Mouse (Mus musculus): ENCODE data around the gene Trpv5. TPM values are rescaled to one million over a fixed set of nuclear protein-coding genes. Genes with fewer than 3 reads are reported as not detected.

Gene Trpv5
- polyA plus RNA-seq, 1 experiment: not detected

- H3K4me3 ChIP-seq (replicated peaks): peak overlapping the region; percentile 60
- H3K27me3 ChIP-seq (ENCODE audit: control insufficient read depth): peaks cover 24% of the 10 kb centered on the region
- no peaks in the 10 kb centered on the region for H3K9me3 ChIP-seq (ENCODE audit: control insufficient read depth, low read length)
- no peaks in the 10 kb centered on the region for H3K36me3 ChIP-seq (ENCODE audit: control insufficient read depth)
- TF ChIP-seq GATA1 (IDR thresholded peaks at IDR 0.05; ENCODE audit: low read length): no peak
- TF ChIP-seq TAL1 (IDR thresholded peaks at IDR 0.05; ENCODE audit: low read length): no peak
- H3K4me1 ChIP-seq (ENCODE audit: control insufficient read depth): peaks cover 13% of the 10 kb centered on the region
These were observed 74.8 kb downstream of the Trpv5 start for GRCm38 (mm10) chr6:41605794-41606104.

- peaks cover 13% of the 10 kb centered on the region for H3K4me1 ChIP-seq (ENCODE audit: control insufficient read depth)
- H3K4me3 ChIP-seq (replicated peaks): peak within 1 kb of the TSS; percentile 60
- H3K27me3 ChIP-seq (ENCODE audit: control insufficient read depth): peaks cover 24% of the 10 kb centered on the region
- no peaks in the 10 kb centered on the region for H3K9me3 ChIP-seq (ENCODE audit: control insufficient read depth, low read length)
- H3K36me3 ChIP-seq (ENCODE audit: control insufficient read depth): no peaks in the 10 kb centered on the region
- TF ChIP-seq GATA1 (IDR thresholded peaks at IDR 0.05; ENCODE audit: low read length) (no peak), TAL1 (IDR thresholded peaks at IDR 0.05; ENCODE audit: low read length) (no peak)
These were observed 75.3 kb downstream of the Trpv5 start, which contains the start of gene Ephb6 for GRCm38 (mm10) chr6:41605061-41605793. Gene Ephb6, plus strand, starts transcription at chr6:41605482.

GRCm38 (mm10) chr6:41604401-41605050 is 76.0 kb downstream of the Trpv5 start:
- TF ChIP-seq TAL1 (IDR thresholded peaks at IDR 0.05; ENCODE audit: low read length) (no peak), GATA1 (IDR thresholded peaks at IDR 0.05; ENCODE audit: low read length) (no peak)
- Histone ChIP-seq H3K36me3 (ENCODE audit: control insufficient read depth) (no peaks in the 10 kb centered on the region), H3K27me3 (ENCODE audit: control insufficient read depth) (peaks cover 24% of the 10 kb centered on the region), H3K4me3 (replicated peaks) (peak overlapping the region; percentile 60), H3K4me1 (ENCODE audit: control insufficient read depth) (peaks cover 13% of the 10 kb centered on the region), H3K9me3 (ENCODE audit: control insufficient read depth, low read length) (no peaks in the 10 kb centered on the region)

Other genes with a start within 250 kb of the Trpv5 start
- gene Gm10334, start 234.6 kb downstream of the Trpv5 start, polyA plus RNA-seq (2012): not detected in 2 replicates
- gene Prss1, start 221.8 kb downstream of the Trpv5 start, polyA plus RNA-seq (2012): not detected in 2 replicates
- gene Prss2, start 159.0 kb downstream of the Trpv5 start, polyA plus RNA-seq (2012): not detected in 2 replicates
- gene Ephb6, start 75.3 kb downstream of the Trpv5 start, polyA plus RNA-seq (2012): 0.10 TPM in 1 of 2 replicates, not detected in the other
- 0.04 TPM in 1 of 2 replicates, not detected in the other for gene Trpv6, start 44.4 kb downstream of the Trpv5 start, polyA plus RNA-seq (2012)
- not detected in 2 replicates for gene Llcfc1, start 3.7 kb upstream of the Trpv5 start, polyA plus RNA-seq (2012)
- gene Kel, start 23.6 kb upstream of the Trpv5 start, polyA plus RNA-seq (2012): 24.5 and 29.0 TPM in 2 replicates
- gene Olfr459, start 94.4 kb upstream of the Trpv5 start, polyA plus RNA-seq (2012): 0.01 TPM in 1 of 2 replicates, not detected in the other
- not detected in 2 replicates for gene Pip, start 166.8 kb upstream of the Trpv5 start, polyA plus RNA-seq (2012)
- not detected in 2 replicates for gene Sval2, start 172.2 kb upstream of the Trpv5 start, polyA plus RNA-seq (2012)

All from erythroblast, embryonic 14.5 days (primary cell).